Mouse (Mus musculus) neural tube, embryonic 10.5 days (tissue): ENCODE results near the gene Ptprn2.
A peak's percentile ranks its signal among the peaks of the same experiment; 100 is the strongest.
"Not testable (repeated sequence)": the region's sequence is repeated elsewhere in the genome, so short reads cannot be mapped to it uniquely, and the experiment has no call there.

ENCODE experiments used
- DNase-seq: peaks from one replicate; pipeline ENCODE4 v3.0.0-alpha.2; 2017; ENCODE audit warnings: low spot score; ENCODE audit errors: extremely low spot score

Gene Ptprn2

DNA sequence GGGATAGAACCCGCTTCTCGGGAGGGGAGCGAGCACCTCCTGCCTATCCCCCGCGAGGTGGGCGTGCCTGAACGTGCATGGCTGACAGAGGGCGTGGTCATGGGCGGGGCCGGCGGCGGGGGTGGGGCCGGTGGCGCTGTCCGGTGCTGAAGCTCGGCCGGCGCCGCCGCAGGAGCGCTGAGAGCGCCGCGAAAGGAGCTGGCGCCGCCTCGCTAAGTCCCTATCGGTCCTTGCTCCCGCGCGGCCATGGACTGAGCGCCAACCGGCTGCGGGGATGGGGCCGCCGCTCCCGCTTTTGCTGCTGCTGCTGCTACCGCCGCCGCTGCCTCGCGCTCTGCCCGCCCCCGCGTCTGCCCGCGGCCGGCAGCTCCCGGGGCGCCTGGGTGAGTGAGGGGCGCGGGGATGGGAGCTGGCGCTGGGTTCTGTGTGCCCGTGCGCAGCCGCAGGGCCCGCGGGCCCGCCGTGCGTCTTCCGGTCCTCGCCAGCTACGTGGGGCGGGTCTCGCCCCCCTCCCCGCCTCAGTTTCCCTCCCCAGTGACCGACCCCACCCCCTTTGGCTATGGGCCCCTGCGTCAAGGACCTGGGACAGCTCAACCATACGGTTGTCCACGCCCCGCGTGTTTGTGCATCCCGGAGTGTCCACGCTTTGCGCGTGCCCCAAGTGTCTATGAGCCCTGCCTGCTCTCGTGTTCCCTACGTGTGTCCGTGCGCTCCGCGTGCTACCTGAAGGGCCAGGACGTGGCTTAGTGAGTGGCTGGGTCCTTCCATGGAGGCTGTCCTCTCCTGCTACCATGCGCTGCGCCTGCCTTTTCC is at the start of gene Ptprn2:
TSS of gene Ptprn2 (plus strand) at position 130 of the 813 bp plus-strand sequence.
- peak; percentile 87 for DNase-seq

DNA sequence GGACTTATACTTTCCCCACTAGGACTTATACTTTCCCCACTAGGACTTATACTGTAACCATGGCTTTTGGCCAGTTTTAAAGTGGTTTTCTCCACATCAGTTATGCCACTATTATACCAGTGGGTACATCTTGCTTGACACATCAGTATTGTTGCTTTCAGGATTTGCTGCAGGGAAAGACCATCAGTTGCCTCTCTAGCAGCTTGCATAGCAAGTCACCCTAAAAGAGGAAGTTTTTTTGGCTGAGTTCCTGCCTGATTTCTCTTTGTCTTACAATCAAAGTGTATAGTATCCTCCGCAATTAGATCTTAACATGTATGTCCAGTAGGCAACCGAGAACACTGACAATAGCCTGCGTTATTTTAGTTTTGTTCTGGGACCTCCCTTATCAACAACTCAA is 49.4 kb upstream of the Ptprn2 start:
- no peak for DNase-seq

DNA sequence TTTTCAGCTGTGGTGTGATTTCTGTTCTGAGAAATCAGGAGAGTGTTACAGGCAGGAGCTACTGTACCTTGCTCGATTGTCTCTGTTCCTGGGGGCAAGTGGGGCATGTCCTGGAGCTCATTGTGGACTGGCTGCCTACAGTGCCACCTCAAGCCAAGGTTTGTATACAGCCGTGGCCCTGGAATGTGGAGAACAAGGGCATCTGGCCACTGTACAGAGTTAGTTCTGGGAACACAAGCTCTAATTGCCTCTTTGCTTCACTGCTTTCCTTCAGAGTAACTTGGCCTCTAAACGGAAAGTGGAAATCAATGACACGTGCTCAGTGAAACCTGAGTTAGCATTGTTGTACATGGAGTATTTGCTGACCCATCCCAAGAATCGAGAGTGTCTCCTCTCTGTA is 46.9 kb upstream of the Ptprn2 start:
- DNase-seq: no peak

DNA sequence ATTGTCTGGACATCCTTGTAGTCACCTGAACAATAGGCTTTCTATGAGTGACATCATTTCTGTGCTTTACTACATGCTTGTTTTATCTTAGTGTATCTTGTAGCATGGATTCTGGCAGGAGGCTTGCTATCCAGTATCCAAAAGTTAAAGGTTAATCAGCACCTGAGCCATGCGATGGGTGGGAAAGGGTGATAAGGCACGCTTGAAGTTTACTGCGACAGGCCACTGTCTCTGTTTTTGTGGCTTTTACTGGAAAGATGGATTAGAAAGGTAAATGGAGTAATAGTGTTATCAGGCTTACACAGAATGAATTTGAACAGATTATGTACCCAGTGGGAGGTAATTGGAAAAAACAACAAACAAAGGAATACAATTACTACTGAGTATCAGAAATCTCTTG is 43.3 kb upstream of the Ptprn2 start:
- no peak for DNase-seq

DNA sequence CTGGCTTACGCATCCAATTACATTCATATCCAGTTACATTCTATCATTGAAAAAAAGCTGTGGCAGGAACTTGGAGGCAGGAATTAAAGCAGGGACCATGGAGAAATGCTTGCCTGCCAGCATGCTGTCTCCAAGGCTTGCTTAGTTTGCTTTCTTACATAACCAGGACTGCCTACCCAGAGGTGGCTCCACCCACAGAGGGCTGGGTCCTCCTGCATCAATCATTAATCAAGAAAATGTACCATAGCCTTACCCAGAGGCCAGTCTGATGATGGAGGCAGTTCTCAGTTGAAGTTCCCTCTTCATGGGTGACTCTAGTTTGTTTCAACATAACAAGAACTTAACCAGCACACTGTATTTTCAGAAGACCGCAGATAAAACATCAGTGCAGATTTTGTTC is 36.0 kb upstream of the Ptprn2 start:
- no peak for DNase-seq

DNA sequence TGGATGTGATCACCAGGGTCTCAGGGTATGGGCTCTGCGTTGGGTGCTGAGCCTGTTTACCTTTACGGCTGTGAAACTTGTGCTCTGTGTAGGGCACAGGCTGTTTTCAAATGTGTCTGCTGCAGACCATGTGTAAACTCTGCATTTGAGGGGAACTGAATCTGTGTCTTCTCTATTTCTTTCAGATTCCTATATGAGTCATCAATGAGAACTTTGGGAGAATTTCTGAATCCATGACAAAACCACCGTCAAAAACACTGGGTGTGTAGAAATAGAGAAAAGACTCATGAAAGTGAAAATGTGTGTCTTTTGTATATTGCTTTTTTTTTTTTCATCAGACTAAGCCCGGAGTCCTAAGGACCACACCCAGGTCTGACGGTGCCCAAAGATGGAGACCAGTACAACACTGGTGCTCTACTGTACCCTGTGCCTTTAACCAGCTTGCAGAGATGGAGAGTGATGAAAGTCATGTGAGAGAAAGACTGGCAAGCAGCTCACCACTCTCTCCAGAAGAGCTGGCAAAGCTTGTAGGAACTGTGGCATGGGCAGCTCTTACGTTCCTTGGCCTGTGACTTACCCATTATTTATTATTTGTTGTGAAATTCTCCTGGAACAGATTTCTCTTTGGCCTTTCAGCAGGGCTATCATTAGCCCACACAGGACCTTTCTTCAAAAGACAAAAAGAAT is 25.0 kb upstream of the Ptprn2 start:
- no peak for DNase-seq

DNA sequence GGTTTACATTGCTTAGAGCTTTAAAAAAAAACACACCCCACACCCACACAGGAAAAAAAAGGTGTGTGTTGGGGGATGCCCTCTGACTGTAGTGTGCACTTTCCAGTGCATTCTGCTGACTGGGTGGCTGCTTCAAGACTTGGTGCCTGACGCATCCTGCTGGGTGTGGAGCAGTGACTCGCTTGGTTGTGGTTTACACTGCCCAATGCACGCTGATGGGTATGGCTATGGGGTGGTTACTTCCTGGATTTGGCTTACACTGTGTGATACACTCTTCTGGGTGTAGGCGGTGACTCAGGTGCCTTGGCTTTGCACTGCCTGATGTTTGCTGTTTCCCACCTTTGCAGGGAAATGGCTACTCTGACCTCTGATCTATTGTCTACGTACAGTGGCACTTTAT is 18.5 kb upstream of the Ptprn2 start:
- no peak for DNase-seq

DNA sequence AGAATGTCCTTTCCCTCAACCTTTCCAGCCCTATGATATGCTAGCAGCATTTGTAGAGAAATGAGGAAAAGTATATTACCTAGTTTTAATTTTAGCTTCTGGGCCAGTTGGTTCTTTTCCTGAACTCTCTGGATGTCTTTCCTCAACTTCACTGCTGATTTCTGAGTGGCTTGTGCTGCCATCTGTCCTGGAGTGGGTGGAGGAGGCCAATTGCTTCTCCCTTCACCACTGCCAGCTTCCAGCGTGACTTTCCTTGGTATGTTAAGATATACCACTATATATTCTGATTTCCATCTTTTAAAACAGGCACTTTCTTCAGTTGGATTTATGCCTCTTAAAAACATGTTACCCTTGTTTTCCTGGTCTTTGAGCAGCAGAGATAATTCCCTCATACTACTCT is 17.2 kb upstream of the Ptprn2 start:
- DNase-seq: no peak

DNA sequence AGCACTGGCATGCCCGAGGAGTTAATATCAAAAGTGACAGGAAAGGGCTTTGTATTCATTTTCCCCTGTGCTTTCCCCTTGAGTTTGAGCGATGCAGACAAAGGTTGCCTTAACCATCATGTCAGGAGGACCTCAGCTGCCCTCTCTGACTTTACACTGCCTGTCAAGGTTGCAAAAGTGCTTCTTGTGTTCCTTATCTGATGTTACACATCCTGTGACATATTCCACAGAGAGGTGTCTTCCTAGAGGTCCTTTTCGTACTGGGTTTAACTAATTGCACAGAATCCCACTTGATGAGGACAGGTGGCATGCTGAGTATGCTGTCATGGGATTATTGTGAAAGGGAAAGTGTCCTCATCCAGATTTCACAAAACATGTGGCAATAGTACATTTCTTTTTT is 16.4 kb upstream of the Ptprn2 start:
- no peak for DNase-seq

DNA sequence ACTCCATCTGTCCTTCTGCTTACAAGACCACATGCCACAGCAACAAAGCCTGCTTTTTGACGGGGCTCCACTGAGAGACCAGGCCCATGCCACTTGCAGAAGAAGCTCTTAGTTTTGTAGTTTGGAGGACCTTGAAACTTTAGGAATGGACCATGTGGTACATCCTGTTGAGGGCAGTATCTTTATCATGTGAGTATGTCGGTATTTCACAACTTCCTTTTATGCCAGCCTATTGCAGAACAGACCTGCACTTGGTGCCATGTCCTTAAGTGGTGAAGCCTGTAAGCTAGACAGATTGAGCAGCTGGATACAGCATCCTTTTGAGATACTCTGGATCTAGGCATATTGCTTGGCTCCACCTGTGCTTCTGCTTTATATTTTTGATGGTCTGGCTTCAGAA is 12.3 kb upstream of the Ptprn2 start:
- no peak for DNase-seq

DNA sequence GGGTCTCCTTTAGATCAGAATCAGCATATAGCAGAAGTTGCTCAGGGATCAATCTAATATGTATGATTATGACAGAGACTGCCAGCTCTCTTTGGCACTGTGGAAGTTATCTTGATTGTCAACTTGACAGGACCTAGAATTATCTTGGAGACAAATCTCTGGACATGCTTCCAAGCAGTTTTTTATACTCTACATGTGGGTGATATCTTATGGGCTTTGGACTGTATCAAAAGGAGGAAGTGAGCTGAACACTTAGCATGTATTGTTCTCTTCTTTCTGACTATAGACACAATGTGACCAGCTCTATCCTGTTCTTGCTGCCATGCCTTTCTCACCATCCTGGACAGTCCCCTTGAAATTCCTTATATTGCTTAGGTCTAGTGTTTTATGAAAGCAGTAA is 11.8 kb upstream of the Ptprn2 start:
- no peak for DNase-seq

DNA sequence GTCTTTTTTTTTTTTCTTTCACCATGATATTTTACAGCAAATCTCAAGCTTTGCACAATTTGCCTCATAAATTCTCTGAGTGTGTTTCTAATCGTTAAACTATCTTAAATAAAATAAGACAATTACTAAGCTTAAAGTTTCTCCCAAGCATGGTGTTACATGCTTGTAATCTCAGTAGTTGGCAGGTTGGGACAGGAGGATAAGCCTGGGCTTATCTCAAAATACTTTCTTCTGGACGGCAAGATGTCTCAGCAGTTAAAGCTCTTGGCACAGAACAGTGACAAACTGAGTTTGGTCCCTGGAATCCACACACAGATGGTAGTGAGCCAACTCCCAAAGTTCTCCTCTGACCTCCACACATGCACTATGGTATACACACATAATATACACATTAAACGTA is 10.8 kb upstream of the Ptprn2 start:
- no peak for DNase-seq

DNA sequence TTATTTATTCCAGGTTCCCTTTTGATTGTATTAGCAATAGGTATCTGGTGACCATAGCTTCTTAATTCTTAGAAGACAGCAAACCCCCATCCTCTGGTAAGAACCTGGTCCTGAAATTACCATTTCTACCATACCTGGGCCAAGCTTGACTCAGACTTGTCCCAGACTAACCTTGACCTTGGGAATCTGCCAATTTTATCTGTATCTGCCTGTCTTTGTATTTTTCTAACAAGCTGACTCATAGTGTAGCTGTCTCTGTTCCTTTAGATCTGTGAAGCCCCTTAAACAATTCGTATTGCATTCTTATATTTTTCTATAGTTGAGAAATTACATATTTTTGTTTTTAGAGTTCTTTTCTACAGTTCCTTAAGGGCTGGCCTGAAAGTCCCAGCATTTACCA is 6.7 kb upstream of the Ptprn2 start:
- DNase-seq: no peak

DNA sequence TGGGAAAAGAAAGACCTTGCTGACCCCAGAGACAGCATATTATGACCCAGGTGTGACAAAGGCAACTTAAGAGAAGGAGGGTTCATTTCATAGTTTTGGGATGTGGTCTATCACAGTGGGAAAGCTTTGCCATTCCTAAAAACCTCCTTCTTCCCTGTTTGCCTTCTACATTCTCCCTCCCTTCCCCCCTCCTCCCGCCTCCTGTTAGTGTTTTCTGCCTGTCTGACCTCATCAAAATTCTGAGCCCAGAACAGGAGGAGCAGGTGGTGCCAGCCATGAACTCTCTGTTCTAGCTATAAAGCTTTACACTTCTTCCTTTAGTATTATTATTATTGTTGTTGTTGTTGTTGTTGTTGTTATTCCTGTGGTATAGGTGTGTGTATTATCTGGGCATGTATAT is 3.6 kb upstream of the Ptprn2 start:
- DNase-seq: no peak

DNA sequence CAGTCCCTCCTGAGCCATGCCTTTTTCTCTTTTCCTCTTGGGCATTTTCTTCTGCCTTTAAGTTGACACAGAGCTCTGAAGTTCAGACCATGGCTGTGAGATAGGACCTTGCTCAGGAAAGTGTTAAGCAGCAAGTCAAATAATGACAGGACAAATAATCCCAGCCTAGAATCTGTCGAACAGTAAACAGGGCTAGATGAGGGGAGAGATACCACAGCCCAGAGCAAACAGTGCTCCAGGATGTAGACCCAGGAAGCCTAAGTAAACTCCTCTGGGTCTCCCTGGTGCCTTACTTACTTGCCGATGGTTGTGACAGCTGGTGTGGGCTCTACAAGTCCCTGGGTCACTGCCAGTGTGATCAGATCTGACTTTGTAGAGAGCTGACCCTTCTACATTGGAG is 1.9 kb upstream of the Ptprn2 start:
- no peak for DNase-seq

DNA sequence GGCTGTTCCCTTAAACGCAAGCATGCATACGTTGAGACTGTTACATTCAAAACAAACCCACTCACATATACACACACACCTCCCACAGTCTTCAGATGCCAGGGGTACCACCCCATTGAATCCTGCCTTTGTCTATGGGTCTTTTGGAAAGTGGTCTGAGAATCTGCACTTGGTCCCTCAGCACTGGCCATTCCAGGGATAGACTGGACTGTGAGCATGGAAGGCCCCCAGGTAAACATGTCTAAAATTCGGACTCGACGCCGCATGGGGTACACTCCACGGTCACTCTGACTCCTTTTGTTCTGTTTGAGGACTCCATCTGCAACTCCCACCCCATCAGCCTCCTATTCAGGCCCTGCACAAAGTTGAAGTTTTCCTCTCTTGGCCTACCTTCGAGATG is 529 bp upstream of the Ptprn2 start:
- DNase-seq: no peak

DNA sequence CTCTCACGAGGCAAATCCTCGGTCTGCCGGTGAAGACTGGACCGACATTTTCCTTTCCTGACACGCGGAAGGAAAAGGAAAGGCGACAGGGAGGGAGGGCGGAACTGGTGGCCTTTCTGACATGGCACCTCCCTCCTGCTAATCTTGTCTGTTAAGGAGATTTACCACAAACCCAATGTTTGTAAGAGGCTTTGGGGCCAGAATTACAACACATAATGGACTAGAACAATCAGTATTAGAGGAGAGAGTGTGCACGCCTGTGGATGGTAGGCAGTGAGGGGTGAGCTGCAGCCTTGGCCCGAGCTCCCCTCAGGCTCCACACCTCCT is 847 bp downstream of the Ptprn2 start:
- DNase-seq: peak; percentile 17

DNA sequence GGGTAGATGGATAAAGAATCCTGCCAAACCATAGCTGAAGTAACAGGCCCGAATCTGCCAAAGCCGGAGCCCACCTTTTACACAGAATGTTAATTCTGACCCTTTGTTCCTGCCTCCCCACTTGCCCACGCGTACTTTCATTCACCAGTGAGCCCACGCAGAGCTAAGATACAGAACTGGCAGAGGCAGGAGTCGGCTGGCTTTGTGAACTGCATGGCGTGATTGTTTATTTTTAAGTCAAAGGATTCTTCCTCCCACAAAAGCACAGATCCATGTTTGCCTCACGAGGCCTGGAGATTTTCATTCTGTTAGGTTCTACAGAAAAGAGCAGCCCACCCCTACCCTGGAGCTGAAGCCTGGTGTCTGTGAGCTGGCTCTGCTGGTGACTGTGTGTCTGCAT is 3.3 kb downstream of the Ptprn2 start:
- DNase-seq: no peak

DNA sequence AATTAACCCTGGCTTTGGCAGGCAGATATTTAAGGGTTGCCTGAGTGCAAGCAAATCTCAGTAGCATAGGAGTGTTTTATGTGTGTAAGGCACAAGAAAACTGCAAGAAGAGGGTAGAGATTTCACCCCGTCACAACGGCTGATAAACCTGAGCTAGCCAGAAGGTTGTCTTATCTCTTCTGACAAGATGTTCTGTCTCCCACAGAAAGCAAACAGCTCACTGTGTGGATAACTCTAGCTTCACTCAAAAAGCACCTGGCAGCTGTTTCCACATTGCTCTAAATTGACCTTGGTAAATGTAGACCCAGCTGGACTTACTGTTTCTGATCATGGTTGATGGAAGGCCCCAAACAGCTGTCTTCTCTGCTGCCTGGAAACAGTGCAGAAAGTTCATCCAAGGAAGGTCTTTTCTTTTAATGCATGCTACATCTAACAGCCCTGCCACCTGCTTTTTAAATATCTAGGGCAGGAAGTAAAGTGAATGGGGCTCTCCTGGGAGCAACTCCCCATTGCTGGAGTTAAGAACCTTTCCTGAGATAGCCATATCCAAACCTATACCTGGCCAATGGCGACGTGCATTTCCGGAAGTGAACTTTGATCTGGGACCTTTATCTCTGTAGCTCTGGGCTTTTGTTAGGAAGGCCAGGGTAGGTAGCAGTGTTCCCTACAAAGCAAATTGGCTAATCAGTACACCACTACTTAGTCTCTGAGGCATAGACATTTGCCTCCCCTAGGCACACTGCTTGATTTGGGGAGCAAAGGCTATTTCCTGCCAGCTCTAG is 5.2 kb downstream of the Ptprn2 start:
- no peak for DNase-seq

DNA sequence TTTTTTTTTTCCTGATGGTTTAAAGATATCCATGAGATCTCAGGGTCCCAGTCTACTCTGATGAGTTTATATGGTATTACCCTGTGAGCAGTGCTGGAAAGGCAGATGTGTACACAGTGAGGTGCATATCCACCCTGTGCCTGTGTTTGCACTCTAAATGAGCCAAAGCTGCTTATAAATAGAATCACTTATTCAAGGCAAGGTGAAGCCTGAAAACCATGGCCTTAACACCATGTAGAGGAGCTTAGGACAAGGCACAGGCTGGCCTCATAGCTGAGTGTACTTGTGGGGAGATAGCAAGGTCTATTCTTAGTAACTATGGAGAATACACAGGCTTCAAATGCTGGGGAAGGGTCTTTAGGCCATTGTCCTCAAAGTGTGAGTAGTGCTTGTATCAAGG is 13.1 kb downstream of the Ptprn2 start:
- no peak for DNase-seq

DNA sequence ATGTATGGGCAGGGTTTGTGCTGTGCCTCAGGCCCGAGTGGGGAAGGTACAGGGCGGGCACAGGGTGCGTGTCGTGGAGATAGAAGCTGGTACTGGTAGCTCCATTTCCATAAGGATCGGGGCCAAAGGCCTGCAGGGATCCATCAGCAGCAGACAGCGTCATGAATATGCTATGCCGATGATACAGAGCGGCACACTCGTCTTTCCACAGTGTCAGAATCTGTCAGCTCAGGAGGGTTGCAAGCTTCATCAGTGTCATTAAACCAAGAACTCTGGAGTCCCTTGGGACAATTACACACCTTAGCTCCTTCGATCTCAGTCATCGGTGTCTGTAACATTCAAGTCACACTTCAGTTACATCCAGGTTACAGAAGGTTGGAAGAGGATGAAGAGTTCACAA is 15.1 kb downstream of the Ptprn2 start:
- DNase-seq: no peak

DNA sequence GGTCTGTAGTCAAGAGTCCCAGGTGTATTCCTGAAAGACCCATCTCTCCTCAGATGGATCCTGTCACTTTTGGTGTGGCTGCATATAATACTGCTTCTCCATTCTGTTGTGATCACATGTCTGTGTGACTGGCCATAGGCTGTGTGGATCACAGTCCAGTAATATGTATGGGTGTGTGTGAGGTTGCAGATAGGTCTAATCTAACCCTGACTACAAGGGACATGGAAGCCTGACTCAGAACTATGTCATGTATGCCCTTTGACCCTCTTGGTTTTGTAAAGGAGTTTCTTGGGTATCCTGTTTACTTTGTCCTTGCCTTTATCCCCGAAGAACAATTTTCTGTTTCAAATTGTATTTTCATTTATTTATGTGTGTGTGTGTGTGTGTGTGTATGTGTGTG is 27.0 kb downstream of the Ptprn2 start:
- DNase-seq: no peak

DNA sequence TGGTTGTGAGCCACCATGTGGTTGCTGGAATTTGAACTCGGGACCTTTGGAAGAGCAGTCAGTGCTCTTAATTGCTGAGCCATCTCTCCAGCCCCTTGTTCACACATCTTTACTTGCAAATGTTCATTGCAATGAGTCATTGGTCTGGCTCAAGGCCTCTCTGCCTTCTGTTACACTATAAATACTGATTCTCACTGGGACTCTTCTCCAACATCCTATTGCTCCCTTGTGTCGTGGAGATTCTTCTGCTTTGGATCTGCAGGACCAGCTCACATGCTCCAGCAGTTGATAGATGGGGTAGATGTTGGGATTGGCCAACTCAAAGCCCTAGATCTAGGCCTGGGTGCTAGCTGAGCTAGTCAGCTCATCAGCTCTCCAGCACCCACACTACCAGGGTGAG is 28.3 kb downstream of the Ptprn2 start:
- DNase-seq: not testable (repeated sequence)
